Mouse (Mus musculus) embryonic facial prominence, embryonic 12.5 days (tissue): ENCODE data around the gene Spag7. TPM values are rescaled to one million over a fixed set of nuclear protein-coding genes. Genes with fewer than 3 reads are reported as not detected.

Source experiments
- ATAC-seq: fragments of 200-750 bp; cut with Nextera tagmentation; 2 replicates; pipeline ENCODE4 v1.8.0; 2017; ENCODE audit not compliant: insufficient number of reproducible peaks, insufficient read depth, low FRiP score, low TSS enrichment
- H3K27ac ChIP-seq: fragments of 300-500 bp; sonication (generic); 2 replicates; pipeline ENCODE4 v1.5.1; 2016; ENCODE audit warnings: mild to moderate bottlenecking
- H3K27me3 ChIP-seq: fragments of 300-500 bp; sonication (generic); 2 replicates; pipeline ENCODE4 v1.6.1; 2016; ENCODE audit warnings: mild to moderate bottlenecking, moderate library complexity
- H3K36me3 ChIP-seq: fragments of 300-500 bp; sonication (generic); 2 replicates; pipeline ENCODE4 v1.6.1; 2016; ENCODE audit warnings: mild to moderate bottlenecking
- H3K4me1 ChIP-seq: fragments of 300-500 bp; sonication (generic); 2 replicates; pipeline ENCODE4 v1.6.1; 2016
- H3K4me2 ChIP-seq: fragments of 300-500 bp; sonication (generic); replicated peaks from 2 replicates; pipeline ENCODE4 v1.6.1; 2016; ENCODE audit warnings: mild to moderate bottlenecking, moderate library complexity
- H3K4me3 ChIP-seq: fragments of 300-500 bp; sonication (generic); 2 replicates; pipeline ENCODE4 v1.5.1; 2016; ENCODE audit warnings: mild to moderate bottlenecking
- H3K9ac ChIP-seq: fragments of 300-500 bp; sonication (generic); 2 replicates; pipeline ENCODE4 v1.6.1; 2016; ENCODE audit warnings: mild to moderate bottlenecking, moderate library complexity
- H3K9me3 ChIP-seq: fragments of 300-500 bp; sonication (generic); 2 replicates; pipeline ENCODE4 v1.6.1; 2016; ENCODE audit warnings: mild to moderate bottlenecking, moderate library complexity
- WGBS: fragments of 180-500 bp; shearing (Covaris S2); methylation state at CpG from one replicate; pipeline ENCODE4 v1.1.7; 2016; 5-methylcytosine and 5-hydroxymethylcytosine counted together
- polyA plus RNA-seq: library from polyadenylated mRNA; unstranded; fragments of >200 nt; fragmentation: Nextera tagmentation; extraction: Ambion mirVana; gene quantifications from 2 replicates; pipeline ENCODE4 v1.2.1, GENCODE M21; 2016

Gene Spag7
- polyA plus RNA-seq, 1 experiment from 2014 or later, result 143 TPM

DNA sequence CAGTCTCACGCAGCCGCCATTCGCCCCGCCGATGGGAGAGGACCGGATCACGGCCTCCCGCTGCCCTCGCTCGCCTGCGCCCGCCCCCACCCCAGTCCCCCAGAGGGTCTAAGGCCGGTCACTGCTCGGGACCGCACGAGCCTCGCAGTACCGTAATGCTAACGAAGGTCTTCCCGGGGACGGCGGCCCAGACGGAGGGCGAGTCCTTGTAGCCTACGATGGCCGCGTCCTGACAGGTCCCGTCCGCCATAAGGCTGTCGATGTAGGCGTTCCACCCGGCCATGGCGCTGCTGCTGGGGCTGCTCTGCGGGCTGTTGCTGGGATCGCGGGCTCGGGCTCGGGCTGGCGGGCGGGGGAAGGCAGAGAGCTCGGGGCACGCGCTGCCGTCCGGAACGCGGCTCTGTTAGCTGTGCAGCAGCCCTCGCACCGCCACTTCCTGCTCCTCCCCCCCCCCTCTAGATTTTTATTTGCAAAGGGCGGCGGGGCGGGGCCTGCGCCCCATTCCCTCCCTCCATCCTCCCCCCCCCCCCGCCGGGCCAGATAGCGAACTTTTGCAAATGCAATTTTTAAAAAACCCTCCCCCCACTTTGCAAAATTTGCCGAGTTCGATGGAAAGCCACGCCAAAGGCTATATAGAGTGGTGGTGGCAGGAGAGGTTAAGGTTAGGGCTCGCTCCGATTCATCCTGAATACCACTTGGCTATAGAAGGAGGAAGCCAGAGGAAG, 14.9 kb downstream of the Spag7 start, which contains the start of gene Pfn1:
TSS of gene Pfn1 (minus strand) at position 447 of the 725 bp plus-strand sequence.
- Histone ChIP-seq H3K27ac (peak within 1 kb of the TSS; percentile 99), H3K4me1 (peaks cover 50% of the 10 kb centered on the region), H3K4me2 (peak within 1 kb of the TSS; percentile 97), H3K4me3 (peak within 1 kb of the TSS; percentile 99), H3K9me3 (no peaks in the 10 kb centered on the region), H3K27me3 (no peaks in the 10 kb centered on the region), H3K36me3 (peaks cover 32% of the 10 kb centered on the region), H3K9ac (peak within 1 kb of the TSS; percentile 98)
- WGBS, result under 1% methylated on average over 61 of the region's 61 CpGs
- ATAC-seq, result 0 out of 2 replicates have a peak, but pooled peaks have one; percentile 12

DNA sequence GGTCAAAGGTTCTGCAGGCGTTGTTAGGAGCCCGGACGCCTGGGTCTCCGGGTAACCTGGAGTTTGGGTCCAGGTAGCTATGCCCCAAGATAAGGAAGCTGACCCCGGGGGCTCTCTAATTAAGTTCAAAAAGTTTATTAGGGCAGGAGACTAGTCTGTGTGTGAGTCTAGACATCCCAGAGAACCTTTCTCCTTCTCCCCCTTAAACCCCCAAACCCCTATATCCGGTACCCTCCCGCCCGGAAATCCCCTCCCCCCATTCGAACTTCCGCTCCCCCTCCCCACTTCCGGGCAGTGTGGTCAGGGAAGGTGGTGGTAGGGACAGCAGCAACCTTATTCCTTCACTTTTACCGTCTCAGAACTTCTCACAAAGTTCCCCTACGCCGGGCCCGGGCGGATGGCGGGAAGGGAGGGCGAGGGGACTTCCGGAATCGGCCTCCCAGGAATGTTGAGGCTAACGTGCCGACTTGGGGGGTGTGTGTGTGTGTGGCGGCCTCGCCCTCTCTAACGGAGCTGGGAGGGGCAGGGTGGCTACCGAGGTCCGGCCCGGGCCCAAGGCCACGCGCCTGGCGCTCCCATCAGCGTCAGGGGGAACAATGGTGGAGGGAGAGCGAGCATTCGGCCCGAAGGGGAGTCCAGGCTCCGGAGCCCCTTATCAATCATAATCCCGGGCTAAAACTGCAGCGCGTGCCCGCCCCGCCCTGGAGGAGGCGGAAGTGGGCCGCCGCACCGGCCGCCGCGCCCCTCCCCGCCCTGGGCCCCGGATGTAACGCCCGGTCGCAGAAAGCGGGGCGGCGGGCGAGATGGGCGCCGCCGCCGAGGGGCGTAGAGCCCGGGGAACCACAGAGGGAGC, 15.6 kb downstream of the Spag7 start:
- H3K9me3 ChIP-seq, result no peaks in the 10 kb centered on the region
- H3K4me2 ChIP-seq, result peak overlapping the region; percentile 97
- under 1% methylated on average over 45 of the region's 63 CpGs for WGBS
- peak overlapping the region; percentile 99 for H3K4me3 ChIP-seq
- peaks cover 40% of the 10 kb centered on the region for H3K36me3 ChIP-seq
- peak; percentile 28 for ATAC-seq
- H3K27ac ChIP-seq, result peak overlapping the region; percentile 99
- H3K4me1 ChIP-seq, result peaks cover 53% of the 10 kb centered on the region
- peak overlapping the region; percentile 98 for H3K9ac ChIP-seq
- no peaks in the 10 kb centered on the region for H3K27me3 ChIP-seq

DNA sequence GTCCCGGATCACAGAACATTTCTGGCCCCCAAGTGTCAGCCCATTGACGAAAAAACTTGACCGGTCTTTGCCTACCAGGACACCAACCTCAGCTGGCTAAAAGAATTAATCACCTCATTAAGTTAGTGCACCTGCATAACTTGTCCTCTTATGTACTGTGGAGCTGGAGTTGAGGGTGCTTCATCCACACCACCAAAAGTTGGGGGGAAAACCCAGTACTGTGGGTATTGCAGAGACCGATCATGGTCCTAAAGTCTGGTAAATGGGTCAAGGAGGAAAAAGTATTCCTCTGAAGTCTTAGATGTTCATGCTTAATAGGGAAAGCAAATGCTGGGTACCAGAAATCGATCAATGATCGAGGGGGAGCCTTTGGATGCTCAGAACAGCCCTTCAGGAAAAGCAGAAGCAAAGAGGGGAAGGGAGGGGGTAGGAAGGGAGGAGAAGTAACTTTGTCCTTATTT, 16.3 kb downstream of the Spag7 start:
- 43% methylated on average over 6 of the region's 6 CpGs for WGBS
- Histone ChIP-seq H3K36me3 (peaks cover 43% of the 10 kb centered on the region), H3K27ac (peak overlapping the region; percentile 99), H3K4me2 (peak overlapping the region; percentile 97), H3K4me1 (peaks cover 53% of the 10 kb centered on the region), H3K27me3 (no peaks in the 10 kb centered on the region), H3K4me3 (peak overlapping the region; percentile 99), H3K9me3 (no peaks in the 10 kb centered on the region), H3K9ac (peak overlapping the region; percentile 98)
- ATAC-seq, result no peak

DNA sequence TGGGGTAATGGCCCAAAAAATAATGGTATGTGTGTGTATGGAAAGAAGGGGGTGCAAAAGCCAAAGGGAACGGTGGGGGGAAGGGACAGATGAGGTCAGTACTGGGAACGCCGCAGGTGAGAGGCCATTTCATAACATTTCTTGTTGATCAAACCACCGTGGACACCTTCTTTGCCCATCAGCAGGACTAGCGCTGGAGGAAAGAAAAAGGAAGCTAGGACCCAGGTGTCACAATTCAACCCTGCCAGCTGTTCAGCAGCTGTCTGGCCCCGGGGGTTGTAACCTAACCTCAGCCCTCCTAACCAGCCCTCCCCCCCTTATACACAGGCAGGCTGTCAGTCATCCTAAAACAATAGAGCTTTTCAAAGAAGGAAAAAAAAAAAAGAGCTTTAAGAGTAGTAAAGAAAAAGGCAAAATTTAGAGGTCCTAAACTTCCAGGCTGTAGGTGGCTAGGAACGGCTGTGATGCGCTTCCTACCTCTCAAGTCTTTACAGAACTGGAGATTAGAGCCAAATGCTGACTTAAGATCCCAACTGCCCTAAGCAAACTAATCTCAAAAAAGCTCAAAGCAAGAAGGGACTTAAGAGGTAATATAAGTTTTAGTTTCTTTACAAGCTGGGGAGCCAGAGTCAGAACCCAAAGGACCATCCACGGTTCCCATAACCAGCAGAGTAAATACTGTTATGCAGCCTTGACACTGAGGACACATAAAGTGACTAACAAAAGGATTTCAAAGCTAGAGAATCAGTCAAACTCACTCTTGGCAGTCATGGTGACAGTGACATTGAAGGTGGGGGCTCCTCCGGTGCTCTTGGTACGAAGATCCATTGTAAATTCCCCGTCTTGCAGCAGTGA, 17.0 kb downstream of the Spag7 start:
- Histone ChIP-seq H3K9me3 (no peaks in the 10 kb centered on the region), H3K27me3 (no peaks in the 10 kb centered on the region), H3K4me3 (peak overlapping the region; percentile 99), H3K4me1 (peaks cover 46% of the 10 kb centered on the region), H3K27ac (peak overlapping the region; percentile 99), H3K4me2 (peak overlapping the region; percentile 97), H3K9ac (peak overlapping the region; percentile 98), H3K36me3 (peaks cover 43% of the 10 kb centered on the region)
- ATAC-seq, result no peak
- WGBS, result 46% methylated on average over 12 of the region's 12 CpGs

DNA sequence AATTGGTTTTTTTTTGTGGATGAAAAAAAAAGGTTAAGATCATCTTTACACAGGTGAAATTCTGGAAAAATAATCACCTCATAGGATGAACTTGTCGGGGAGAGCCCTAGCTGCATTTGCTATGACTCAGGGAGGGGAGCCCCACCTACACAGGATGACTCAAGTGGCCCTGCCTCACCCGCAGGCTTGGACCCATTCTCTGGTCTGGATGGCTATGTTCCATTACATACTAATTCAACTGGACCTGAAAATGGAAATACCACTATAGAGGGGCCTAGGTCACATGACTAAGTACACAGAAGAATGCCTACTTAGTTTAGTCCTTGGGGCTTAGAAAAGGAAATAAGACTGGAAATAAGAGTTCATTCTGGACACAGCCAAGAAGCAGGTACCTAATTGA, 17.8 kb downstream of the Spag7 start:
- Histone ChIP-seq H3K27me3 (no peaks in the 10 kb centered on the region), H3K9me3 (no peaks in the 10 kb centered on the region), H3K4me3 (no peak overlapping the region), H3K4me2 (peak overlapping the region; percentile 97; the same call in 1 of the 2 replicates), H3K36me3 (peaks cover 43% of the 10 kb centered on the region), H3K9ac (no peak overlapping the region), H3K4me1 (peaks cover 37% of the 10 kb centered on the region), H3K27ac (no peak overlapping the region)
- 68% methylated on average over 2 of the region's 2 CpGs for WGBS
- no peak for ATAC-seq

- 0 out of 2 replicates have a peak overlapping the region, but pooled peaks have one; percentile 38 for H3K27ac ChIP-seq
- H3K9ac ChIP-seq, result no peak overlapping the region
Observed at GRCm38 (mm10) chr11:70650322-70651175, 18.7 kb downstream of the Spag7 start.

DNA sequence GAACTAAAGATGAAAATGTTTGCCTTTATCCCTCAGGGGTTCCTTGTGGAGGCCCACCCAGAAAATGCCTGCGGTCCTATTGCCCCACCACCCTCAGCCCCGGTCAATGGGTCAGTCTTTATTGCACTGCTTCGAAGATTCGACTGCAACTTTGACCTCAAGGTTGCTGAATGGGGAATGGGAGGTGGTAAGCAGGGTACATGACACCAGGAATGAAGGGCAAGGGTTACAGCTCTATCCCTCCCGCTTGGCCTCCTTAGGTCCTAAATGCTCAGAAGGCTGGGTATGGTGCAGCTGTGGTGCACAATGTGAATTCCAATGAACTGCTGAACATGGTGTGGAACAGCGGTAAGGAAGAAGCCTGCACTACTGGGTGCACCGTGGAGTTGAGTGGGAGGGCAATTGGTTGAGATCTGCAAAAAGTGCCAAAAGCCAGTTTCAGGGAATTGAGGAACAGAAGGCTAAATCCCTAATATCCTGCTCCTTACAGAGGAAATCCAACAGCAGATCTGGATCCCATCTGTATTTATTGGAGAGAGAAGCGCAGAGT, 20.0 kb downstream of the Spag7 start:
- H3K4me2 ChIP-seq, result 0 out of 2 replicates have a peak overlapping the region, but pooled peaks have one; percentile 98
- H3K4me1 ChIP-seq, result peaks cover 41% of the 10 kb centered on the region
- 0 out of 2 replicates have a peak overlapping the region, but pooled peaks have one; percentile 12 for H3K4me3 ChIP-seq
- no peaks in the 10 kb centered on the region for H3K9me3 ChIP-seq
- H3K36me3 ChIP-seq, result peaks cover 58% of the 10 kb centered on the region
- H3K27ac ChIP-seq, result no peak overlapping the region
- no peaks in the 10 kb centered on the region for H3K27me3 ChIP-seq
- 81% methylated on average over 8 of the region's 8 CpGs for WGBS
- H3K9ac ChIP-seq, result no peak overlapping the region
- no peak for ATAC-seq

More at GRCm38 (mm10) chr11:70650322-70651175, 18.7 kb downstream of the Spag7 start:
- Histone ChIP-seq H3K4me2 (no peak overlapping the region), H3K36me3 (peaks cover 45% of the 10 kb centered on the region), H3K27me3 (no peaks in the 10 kb centered on the region), H3K4me3 (no peak overlapping the region), H3K4me1 (peaks cover 36% of the 10 kb centered on the region), H3K9me3 (no peaks in the 10 kb centered on the region)
- no peak for ATAC-seq
- 81% methylated on average over 12 of the region's 12 CpGs for WGBS

- Histone ChIP-seq H3K27me3 (no peaks in the 10 kb centered on the region), H3K4me1 (peaks cover 41% of the 10 kb centered on the region), H3K27ac (no peak overlapping the region), H3K4me3 (peak overlapping the region; percentile 81), H3K9ac (0 out of 2 replicates have a peak overlapping the region, but pooled peaks have one; percentile 84), H3K9me3 (no peaks in the 10 kb centered on the region), H3K36me3 (peaks cover 63% of the 10 kb centered on the region), H3K4me2 (peak overlapping the region; percentile 98)
- ATAC-seq, result no peak
- 83% methylated on average over 4 of the region's 4 CpGs for WGBS
Observed at GRCm38 (mm10) chr11:70648512-70648911, 20.7 kb downstream of the Spag7 start.

DNA sequence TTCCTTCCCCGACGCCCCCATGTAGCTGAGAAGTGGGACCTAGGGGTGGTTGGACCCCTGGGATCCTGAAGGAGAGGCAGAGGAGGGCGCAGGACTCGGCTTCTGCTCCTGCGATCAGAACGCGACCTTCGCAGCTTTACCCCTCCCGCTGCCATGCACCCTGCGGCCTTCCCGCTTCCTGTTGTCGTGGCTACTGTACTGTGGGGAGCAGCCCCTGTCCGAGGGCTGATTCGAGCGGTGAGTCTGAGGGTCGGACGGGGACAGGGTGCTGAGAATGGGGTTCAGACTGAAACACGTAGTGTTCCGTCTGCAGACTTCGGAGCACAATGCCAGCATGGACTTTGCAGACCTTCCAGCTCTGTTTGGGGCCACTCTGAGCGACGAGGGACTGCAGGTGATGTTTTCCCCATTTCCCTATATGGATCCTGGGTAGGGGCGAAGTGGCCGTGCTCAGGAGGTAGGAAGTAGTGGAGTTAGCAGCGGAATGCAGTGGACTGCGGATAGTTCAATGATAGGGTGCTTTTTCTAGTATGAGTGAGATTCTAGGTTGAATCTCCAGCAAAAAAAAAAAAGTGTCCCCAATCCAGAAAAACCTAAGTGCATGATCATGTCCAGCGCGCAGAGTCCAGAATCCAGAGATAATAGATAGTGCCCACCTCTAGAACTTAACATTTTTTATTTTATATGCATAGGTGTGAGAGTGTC, 21.3 kb downstream of the Spag7 start:
- H3K9me3 ChIP-seq, result no peaks in the 10 kb centered on the region
- no peaks in the 10 kb centered on the region for H3K27me3 ChIP-seq
- no peak for ATAC-seq
- peaks cover 67% of the 10 kb centered on the region for H3K36me3 ChIP-seq
- H3K4me3 ChIP-seq, result peak overlapping the region; percentile 81
- H3K4me2 ChIP-seq, result peak overlapping the region; percentile 98
- H3K9ac ChIP-seq, result peak overlapping the region; percentile 84
- H3K4me1 ChIP-seq, result peaks cover 40% of the 10 kb centered on the region
- WGBS, result 5% methylated on average over 28 of the region's 28 CpGs
- H3K27ac ChIP-seq, result peak overlapping the region; percentile 94
